Mouse (Mus musculus): Measurements from ENCODE around the gene Rsad2. TPM values are rescaled to one million over a fixed set of nuclear protein-coding genes. Genes with fewer than 3 reads are reported as not detected.
A peak's percentile ranks its signal among the peaks of the same experiment; 100 is the strongest.

The Rsad2 gene
- polyA plus RNA-seq, 1 experiment from 2014 or later: 52.5 TPM

DNA sequence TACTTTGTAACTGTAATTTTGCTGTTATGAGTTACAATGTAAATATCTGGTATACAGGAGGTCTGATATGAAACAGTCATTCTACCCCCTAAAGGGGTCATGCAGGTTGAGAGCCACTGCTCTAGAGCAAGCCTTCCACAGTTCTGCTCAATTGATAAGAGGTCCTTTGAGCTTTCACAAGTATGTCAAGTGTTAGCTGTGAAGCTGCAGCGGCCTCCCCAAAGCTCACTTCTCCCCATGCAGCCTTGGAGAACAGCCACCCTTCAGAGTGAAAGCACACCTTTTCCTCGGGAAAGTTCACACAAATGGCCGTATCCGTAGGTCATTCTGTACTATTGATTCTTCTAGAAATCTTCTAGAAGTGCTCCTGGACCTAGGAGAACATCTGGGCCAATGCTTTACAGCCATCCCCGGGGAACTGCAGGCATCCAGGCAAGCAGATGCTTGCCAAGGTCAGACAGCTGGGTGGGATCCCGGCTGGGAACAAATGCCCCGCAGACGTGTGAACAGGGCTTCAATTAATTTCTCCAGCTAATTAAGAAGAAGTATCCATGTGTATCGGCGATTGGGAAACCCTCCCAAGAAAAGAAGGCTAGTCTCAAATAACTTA lies 44.3 kb downstream of the Rsad2 start:
- 79% methylated on average over 10 of the region's 10 CpGs for WGBS (ENCODE audit: insufficient replicate concordance)
- Histone ChIP-seq H3K4me3 (ENCODE audit: low read depth, low read length) (no peak overlapping the region), H3K27ac (ENCODE audit: low read depth) (no peak overlapping the region), H3K9me3 (ENCODE audit: low read length) (no peaks in the 10 kb centered on the region), H3K9ac (replicated peaks) (no peak overlapping the region), H3K4me1 (ENCODE audit: insufficient read depth) (peaks cover 4% of the 10 kb centered on the region; the same call in 1 of the 2 replicates), H3K27me3 (ENCODE audit: insufficient read depth, low read length) (peaks cover 13% of the 10 kb centered on the region), H3K4me2 (ENCODE audit: low read depth, low read length) (no peak overlapping the region), H3K36me3 (replicated peaks; ENCODE audit: insufficient read depth, low read length) (no peaks in the 10 kb centered on the region)
- ATAC-seq (no peak), DNase-seq (no peak)
- TF ChIP-seq EP300 (IDR thresholded peaks at IDR 0.05; ENCODE audit: low read depth): no peak
- TF ChIP-seq CTCF (IDR thresholded peaks at IDR 0.05; ENCODE audit: low read depth): no peak

DNA sequence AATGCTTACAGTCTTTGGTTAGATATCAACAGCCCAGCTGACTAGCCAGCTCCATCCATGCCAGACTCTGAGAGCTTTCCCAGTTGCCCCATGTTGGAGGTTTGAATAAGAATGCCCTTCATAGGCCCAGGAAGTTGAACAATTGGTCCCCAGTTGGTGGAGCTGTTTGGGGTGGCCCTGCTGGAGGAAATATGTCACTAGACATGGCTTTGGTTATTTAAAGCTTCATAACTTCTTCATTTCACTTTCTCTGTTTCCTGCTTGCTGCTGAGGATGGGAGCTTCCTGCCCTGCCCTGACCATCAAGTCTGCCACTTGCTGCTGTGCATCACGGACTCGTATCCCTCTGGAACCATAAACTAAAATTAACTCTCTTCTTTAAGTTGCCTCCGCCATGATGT lies 45.8 kb downstream of the Rsad2 start:
- Histone ChIP-seq H3K9me3 (ENCODE audit: low read length) (no peaks in the 10 kb centered on the region), H3K36me3 (replicated peaks; ENCODE audit: insufficient read depth, low read length) (no peaks in the 10 kb centered on the region), H3K9ac (replicated peaks) (no peak overlapping the region), H3K4me2 (ENCODE audit: low read depth, low read length) (no peak overlapping the region), H3K27me3 (ENCODE audit: insufficient read depth, low read length) (peaks cover 13% of the 10 kb centered on the region), H3K4me1 (ENCODE audit: insufficient read depth) (peaks cover 4% of the 10 kb centered on the region; the same call in 1 of the 2 replicates), H3K27ac (ENCODE audit: low read depth) (no peak overlapping the region), H3K4me3 (ENCODE audit: low read depth, low read length) (no peak overlapping the region)
- 60% methylated on average over 3 of the region's 3 CpGs for WGBS (ENCODE audit: insufficient replicate concordance)
- ATAC-seq (no peak), DNase-seq (no peak)
- TF ChIP-seq EP300 (IDR thresholded peaks at IDR 0.05; ENCODE audit: low read depth) (no peak), CTCF (IDR thresholded peaks at IDR 0.05; ENCODE audit: low read depth) (0 out of 2 replicates have a peak, but pooled peaks have one; percentile 7)

DNA sequence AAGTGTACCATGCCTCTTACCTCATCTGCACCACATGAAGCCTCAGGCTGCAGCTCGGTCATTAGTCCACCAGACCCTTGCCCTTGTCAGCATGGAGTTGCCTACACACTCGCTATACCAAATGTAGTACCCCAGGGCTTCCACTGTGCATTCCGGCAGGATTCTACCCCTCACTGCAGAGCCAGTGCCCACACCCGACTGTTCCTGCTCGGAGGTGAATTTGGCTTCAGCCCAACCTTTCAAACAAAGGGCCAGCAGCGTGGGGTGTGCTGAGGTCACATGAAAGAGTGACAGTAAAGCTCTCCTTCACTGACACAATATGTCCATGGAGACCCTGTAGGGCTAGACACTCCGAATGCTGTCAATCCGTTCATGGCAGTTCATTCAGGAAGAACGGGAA lies 47.5 kb downstream of the Rsad2 start:
- H3K36me3 ChIP-seq (replicated peaks; ENCODE audit: insufficient read depth, low read length): no peaks in the 10 kb centered on the region
- no peak overlapping the region for H3K9ac ChIP-seq (replicated peaks)
- no peak overlapping the region for H3K4me3 ChIP-seq (ENCODE audit: low read depth, low read length)
- DNase-seq (no peak), ATAC-seq (no peak)
- peaks cover 12% of the 10 kb centered on the region for H3K4me1 ChIP-seq (ENCODE audit: insufficient read depth)
- H3K4me2 ChIP-seq (ENCODE audit: low read depth, low read length): no peak overlapping the region
- 0 out of 2 replicates have a peak, but pooled peaks cover 2% of the 10 kb centered on the region for H3K27me3 ChIP-seq (ENCODE audit: insufficient read depth, low read length)
- TF ChIP-seq CTCF (IDR thresholded peaks at IDR 0.05; ENCODE audit: low read depth): no peak
- TF ChIP-seq EP300 (IDR thresholded peaks at IDR 0.05; ENCODE audit: low read depth): no peak
- H3K27ac ChIP-seq (ENCODE audit: low read depth): no peak overlapping the region
- 75% methylated on average over 9 of the region's 9 CpGs for WGBS (ENCODE audit: insufficient replicate concordance)
- H3K9me3 ChIP-seq (ENCODE audit: low read length): no peaks in the 10 kb centered on the region

DNA sequence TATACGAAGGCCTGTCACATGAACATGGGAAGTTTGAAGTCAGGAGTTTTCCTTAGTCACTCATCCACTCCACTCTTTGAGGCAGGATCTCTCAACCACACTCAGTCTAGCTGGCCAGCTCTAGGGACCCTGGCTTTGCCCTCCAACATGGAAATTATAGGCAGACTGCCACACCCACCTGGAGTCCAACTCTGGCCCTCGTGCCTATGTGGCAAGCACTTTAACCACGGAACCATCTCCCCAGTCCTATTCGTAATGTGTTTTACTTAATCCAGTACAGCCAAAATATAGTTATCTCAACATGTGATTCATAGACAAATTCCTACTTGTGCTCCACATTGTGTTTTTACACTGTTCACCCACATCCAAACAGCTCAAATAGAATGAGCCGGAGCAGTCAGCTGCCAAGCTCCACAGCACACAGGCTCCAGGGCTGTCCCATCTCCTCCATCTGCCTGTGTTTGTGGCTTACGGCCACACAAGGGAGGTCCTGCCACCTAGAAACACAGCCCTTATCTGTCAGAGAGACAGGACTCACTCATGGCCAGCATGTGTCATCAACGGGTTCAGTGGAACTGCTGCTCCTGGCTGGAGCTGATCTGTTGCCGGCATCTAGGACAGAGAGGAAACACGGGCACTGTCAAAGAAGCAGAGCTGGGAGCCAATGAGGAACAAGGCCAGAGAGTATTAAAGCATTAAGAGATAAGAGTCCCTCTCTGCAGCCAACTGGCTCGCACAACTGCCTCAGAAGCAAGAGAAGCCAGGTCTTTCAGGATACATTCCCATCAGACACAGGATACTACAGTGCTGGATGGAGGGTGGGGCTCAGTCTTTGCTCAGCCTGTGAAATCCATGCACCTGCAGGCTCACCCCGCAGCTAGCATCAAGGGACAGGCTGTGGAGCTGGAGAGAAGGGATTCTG lies 51.2 kb downstream of the Rsad2 start:
- Histone ChIP-seq H3K9me3 (ENCODE audit: low read length) (no peaks in the 10 kb centered on the region), H3K36me3 (replicated peaks; ENCODE audit: insufficient read depth, low read length) (no peaks in the 10 kb centered on the region), H3K9ac (replicated peaks) (no peak overlapping the region), H3K4me1 (ENCODE audit: insufficient read depth) (peaks cover 30% of the 10 kb centered on the region), H3K27me3 (ENCODE audit: insufficient read depth, low read length) (no peaks in the 10 kb centered on the region), H3K4me3 (ENCODE audit: low read depth, low read length) (no peak overlapping the region), H3K27ac (ENCODE audit: low read depth) (no peak overlapping the region), H3K4me2 (ENCODE audit: low read depth, low read length) (no peak overlapping the region)
- WGBS (ENCODE audit: insufficient replicate concordance): 37% methylated on average over 11 of the region's 11 CpGs
- DNase-seq (no peak), ATAC-seq (no peak)
- TF ChIP-seq CTCF (IDR thresholded peaks at IDR 0.05; ENCODE audit: low read depth) (no peak), EP300 (IDR thresholded peaks at IDR 0.05; ENCODE audit: low read depth) (no peak)

DNA sequence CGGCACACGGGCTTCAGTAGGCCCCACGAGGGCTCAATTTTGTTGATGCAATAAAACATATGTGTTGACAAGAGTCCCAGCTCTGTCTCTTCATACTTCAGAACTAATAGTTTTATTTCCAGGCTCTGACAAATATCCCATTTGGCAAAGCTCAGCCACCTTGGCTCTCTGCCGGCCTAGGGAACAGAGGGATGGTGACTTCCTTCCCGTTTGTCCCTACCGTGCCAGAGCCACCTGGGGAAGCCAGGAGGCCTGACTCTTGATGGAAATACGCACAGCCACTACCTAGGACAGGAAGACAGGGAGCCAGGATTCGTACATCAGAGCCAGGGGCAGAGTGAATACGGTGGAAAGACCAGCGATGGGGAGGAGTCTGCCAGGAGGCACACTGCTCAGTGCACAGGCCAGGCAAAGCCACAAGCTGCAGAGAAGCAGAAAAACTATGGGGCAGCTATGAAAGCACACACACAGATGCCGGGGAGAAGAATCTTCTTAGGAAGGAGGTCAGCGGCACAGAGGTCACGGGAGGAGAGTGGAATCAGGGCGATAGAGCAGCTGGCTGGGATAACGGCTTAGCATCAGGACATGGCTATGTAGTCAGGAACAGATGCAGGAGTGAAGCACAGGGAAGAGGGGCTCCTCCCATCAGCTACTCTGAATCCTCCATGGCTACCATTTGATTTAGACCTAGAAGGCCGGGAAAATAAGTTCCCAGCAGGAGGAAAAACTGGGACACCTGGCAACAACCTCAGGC lies 52.7 kb downstream of the Rsad2 start:
- Histone ChIP-seq H3K27me3 (ENCODE audit: insufficient read depth, low read length) (no peaks in the 10 kb centered on the region), H3K36me3 (replicated peaks; ENCODE audit: insufficient read depth, low read length) (no peaks in the 10 kb centered on the region), H3K9ac (replicated peaks) (no peak overlapping the region), H3K4me1 (ENCODE audit: insufficient read depth) (peaks cover 33% of the 10 kb centered on the region), H3K27ac (ENCODE audit: low read depth) (no peak overlapping the region), H3K4me3 (ENCODE audit: low read depth, low read length) (no peak overlapping the region), H3K9me3 (ENCODE audit: low read length) (no peaks in the 10 kb centered on the region), H3K4me2 (ENCODE audit: low read depth, low read length) (no peak overlapping the region)
- no peak for DNase-seq
- ATAC-seq: no peak
- WGBS (ENCODE audit: insufficient replicate concordance): 71% methylated on average over 16 of the region's 16 CpGs
- TF ChIP-seq EP300 (IDR thresholded peaks at IDR 0.05; ENCODE audit: low read depth) (no peak), CTCF (IDR thresholded peaks at IDR 0.05; ENCODE audit: low read depth) (no peak)

Measured in liver, postnatal 0 days (tissue).